Mouse (Mus musculus) lung, adult 18-20 months (tissue): Measurements from ENCODE around the gene Mtss1l.
"Not testable (repeated sequence)": the region's sequence is repeated elsewhere in the genome, so short reads cannot be mapped to it uniquely, and the experiment has no call there.

ENCODE experiments used
- DNase-seq, 2 experiments: peaks; one replicate each; pipeline ENCODE4 v3.0.0; 2022; ENCODE audit warnings: mixed read lengths in 2 of 2

The Mtss1l gene

GRCm38 (mm10) chr8:110785366-110785765 lies 64.1 kb downstream of the Mtss1l start:
- no peak for DNase-seq

GRCm38 (mm10) chr8:110786501-110786900 lies 65.2 kb downstream of the Mtss1l start:
- not testable (repeated sequence) for DNase-seq

- DNase-seq, result no peak
Measured at GRCm38 (mm10) chr8:110786934-110787333, 65.7 kb downstream of the Mtss1l start.

- DNase-seq, result no peak
Measured at GRCm38 (mm10) chr8:110787411-110787954, 66.2 kb downstream of the Mtss1l start.

GRCm38 (mm10) chr8:110788981-110789380 lies 67.7 kb downstream of the Mtss1l start:
- DNase-seq, result no peak

- no peak for DNase-seq
Measured at GRCm38 (mm10) chr8:110789571-110789970, 68.3 kb downstream of the Mtss1l start.

GRCm38 (mm10) chr8:110790270-110790669 lies 69.0 kb downstream of the Mtss1l start:
- DNase-seq, result no peak
